Mouse (Mus musculus): ENCODE data around the gene Smcr8. TPM values are rescaled to one million over a fixed set of nuclear protein-coding genes. Genes with fewer than 3 reads are reported as not detected.
"Not testable (repeated sequence)": the region's sequence is repeated elsewhere in the genome, so short reads cannot be mapped to it uniquely, and the experiment has no call there.

The Smcr8 gene
- total RNA-seq, 2 experiments from 2014 or later = 32.9 to 34.1 TPM

DNA sequence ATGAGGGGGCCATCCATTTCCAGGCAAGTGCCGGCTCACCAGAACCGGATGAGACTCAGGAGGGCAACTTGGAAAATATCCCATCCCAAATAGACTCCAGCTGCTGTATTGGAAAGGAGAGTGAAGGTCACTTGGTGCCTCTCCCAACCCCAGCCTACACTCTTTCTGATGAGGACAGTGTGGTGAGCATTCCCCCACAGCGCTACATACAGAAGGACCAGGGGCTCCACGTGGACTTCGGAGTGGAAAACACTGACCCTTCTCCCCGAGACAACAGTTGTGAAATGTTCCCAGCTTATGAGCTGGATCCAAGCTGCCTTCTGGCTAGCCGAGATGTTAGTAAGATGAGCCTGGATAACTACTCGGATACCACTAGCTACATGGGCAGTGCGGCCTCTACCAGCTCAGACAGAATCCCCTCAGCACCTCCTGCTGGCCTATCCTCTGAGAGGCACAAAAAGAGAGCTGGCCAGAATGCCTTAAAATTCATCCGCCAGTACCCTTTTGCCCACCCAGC lies 2.4 kb downstream of the Smcr8 start:
- DNase-seq (ENCODE audit: low spot score in 2 of 2) = no peak

GRCm38 (mm10) chr11:60784179-60784922 lies 7.0 kb downstream of the Smcr8 start:
- DNase-seq (ENCODE audit: low spot score in 2 of 2) = no peak

DNA sequence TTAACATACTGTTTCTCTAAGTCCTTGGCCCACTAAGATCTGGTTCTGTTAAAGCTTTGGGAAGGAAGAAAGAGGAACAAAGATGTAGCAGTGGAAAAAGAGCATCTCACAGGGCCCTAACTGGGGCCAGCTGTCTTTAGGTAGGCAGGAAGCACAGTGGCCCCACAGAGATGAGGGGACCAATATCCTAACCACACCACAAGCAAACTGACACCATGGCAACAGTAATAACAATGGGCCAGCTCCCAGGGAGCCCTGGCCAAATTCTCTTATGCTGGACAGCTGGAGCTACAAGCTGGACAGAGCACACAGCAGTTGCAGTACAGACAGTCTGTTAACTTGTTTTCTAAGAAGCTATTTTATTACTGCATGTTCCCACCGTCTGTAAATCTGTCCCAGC lies 10.3 kb downstream of the Smcr8 start:
- DNase-seq (ENCODE audit: low spot score in 2 of 2) = peak; percentile 14 to 47

GRCm38 (mm10) chr11:60790472-60790871 lies 13.1 kb downstream of the Smcr8 start:
- DNase-seq (ENCODE audit: low spot score in 2 of 2) = no peak

GRCm38 (mm10) chr11:60796342-60796741 lies 19.0 kb downstream of the Smcr8 start:
- no peak for DNase-seq (ENCODE audit: low spot score in 2 of 2)

DNA sequence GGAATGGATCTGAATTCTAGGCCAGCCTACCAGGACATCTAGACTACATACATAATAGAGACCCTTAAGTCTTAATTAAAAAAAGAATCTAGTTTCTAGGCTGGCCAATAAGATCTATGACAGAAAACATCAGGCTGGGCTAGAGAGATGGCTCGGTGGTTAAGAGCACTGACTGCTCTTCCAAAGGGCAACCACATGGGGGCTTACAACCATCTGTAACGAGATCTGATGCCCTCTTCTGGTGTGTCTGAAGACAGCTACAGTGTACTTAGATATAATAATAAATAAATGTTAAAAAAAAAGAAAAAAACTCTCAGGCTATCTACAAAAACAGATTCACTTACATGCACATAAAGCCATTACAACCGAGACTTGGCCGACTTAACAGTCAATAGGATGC lies 22.7 kb downstream of the Smcr8 start:
- no peak for DNase-seq (ENCODE audit: low spot score in 2 of 2)

DNA sequence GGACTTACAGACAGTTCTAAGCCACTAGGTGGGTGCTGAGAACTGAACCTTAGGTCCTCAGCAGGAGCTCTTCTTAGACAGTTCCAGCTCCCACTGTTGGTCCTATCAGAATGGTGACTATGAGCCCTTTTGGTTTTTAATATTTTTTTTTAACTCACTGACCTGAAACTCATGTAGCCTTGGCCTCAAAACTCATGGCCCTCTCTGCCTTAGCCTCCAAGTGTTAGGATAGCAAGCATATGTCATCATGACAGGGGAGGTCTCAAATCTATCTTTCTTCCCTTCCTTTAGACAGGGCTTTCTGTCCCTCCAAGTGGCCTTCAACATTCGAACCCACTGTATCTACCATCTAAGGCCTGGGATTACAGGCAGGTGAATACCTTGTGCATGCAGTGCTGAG lies 23.6 kb downstream of the Smcr8 start:
- DNase-seq (ENCODE audit: low spot score in 2 of 2) = no peak

DNA sequence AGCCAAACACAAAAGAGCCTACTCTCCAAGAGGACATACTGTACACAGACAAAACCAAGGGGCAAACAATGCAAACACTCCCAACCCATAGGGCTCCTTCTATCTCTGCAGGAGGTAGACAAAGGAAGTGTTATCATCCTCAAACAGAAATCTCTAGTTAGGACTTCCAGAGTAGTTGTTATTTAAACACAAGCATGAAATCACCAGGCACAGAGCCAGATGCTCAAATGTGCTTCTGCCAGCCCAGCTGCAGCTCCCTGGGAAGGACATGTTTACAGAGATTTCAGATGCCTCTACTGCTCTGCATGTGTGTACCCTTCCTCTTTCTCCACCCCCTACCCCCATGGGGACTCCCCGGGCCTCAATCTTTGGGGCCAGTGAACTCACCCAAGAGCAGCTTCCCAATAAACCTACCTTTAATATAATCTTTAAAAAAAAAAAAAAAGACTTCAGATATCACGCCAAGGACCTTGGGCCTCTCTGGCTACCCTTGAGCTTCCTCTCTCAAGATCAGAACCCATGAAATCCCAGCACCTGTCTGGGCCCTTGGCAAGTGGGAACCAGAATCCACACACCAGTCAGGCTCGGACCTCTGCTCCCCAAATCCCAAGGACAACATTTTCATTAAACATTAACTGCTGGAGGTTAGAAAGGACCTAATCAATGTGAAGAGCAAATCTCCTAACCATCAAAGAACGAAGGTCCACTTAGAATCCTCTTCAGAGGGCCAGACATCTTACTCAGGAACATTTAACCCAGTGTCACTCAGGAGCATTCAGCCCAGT lies 31.2 kb downstream of the Smcr8 start:
- DNase-seq (ENCODE audit: low spot score in 2 of 2) = peak in 1 of 2 experiments; percentile 76

DNA sequence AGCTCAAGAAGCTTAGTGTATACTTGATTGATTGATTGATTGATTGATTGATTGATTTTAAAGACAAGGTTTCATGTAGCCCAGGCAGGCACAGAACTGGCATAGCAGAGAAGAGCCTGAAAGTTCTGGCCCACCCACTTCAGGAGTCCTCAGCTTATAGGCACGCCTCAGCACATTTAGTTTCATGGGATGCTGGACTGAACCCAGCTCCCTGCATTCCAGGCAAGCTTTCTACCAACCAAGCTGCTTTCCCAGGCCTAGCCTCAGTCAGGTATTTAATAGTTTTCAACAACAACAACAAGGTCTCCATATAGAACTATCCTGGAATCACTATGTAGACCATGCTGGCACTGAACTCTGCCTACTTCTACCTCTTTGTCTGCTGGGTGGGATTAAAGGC lies 32.2 kb downstream of the Smcr8 start:
- no peak for DNase-seq (ENCODE audit: low spot score in 2 of 2)

- DNase-seq (ENCODE audit: low spot score in 2 of 2) = no peak
These were observed 33.0 kb downstream of the Smcr8 start for GRCm38 (mm10) chr11:60810046-60810965.

DNA sequence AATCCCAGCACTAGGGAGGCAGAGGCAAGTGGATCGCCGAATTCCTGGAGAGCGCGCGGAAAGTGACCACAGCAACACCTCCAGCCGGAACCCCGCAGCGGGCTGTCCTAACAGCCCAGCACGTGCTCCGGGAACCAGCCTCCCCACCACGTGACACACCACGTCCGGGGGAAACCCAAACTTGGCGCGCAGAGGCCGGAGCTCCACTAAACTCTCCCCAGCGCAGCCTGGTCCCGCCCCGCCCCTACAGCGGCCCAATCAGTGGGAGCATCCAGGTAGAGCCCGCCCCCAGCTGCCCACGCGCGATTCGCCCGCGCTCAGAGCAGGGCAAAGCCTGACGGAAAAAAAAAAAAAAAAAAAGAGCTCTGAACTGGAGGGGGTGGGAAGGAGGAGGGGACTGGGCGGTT lies 33.7 kb downstream of the Smcr8 start:
- DNase-seq (ENCODE audit: low spot score in 2 of 2) = peak; percentile 88 to 93

DNA sequence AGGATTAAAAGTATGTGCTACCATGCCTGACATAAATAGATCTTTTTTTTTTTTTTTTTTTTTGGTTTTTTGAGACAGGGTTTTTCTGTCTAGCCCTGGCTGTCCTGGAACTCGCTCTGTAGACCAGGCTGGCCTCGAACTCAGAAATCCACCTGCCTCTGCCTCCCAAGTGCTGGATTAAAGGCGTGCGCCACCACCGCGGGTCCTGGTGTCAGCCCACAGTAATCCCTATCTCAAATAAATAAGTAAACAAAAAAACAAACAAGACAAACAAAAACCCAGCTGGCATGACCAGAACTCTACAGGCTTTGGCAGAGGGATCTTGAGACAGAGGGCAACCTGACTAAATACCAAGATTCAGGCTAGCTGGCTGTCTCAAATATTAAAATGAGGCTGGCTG lies 34.3 kb downstream of the Smcr8 start, which contains the start of gene Shmt1:
Gene Shmt1 (minus strand): TSS at position 101 of the 400 bp plus-strand sequence.
- not testable (repeated sequence) for DNase-seq (ENCODE audit: low spot score in 2 of 2)

DNA sequence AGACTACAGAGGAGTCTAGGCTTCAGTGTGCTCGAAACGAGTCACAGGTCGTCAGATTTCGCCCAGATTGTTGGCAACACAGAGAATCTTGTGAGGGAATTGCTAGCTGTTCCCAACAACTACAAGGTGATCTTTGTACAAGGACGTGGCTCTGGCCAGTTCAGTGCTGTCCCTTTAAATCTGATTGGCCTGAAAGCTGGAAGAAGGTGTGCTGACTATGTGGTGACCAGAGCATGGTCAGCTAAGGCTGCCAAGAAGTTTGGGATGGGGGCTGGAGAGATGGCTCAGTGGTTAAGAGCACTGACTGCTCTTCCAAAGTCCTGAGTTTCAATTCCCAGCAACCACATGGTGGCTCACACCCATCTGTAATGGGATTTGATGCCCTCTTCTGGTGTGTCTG lies 39.1 kb downstream of the Smcr8 start:
- DNase-seq (ENCODE audit: low spot score in 2 of 2) = no peak

GRCm38 (mm10) chr11:60823771-60824170 lies 46.4 kb downstream of the Smcr8 start:
- no peak for DNase-seq (ENCODE audit: low spot score in 2 of 2)

GRCm38 (mm10) chr11:60825191-60825590 lies 47.9 kb downstream of the Smcr8 start:
- DNase-seq (ENCODE audit: low spot score in 2 of 2) = no peak

GRCm38 (mm10) chr11:60826700-60827099 lies 49.4 kb downstream of the Smcr8 start:
- no peak for DNase-seq (ENCODE audit: low spot score in 2 of 2)

DNA sequence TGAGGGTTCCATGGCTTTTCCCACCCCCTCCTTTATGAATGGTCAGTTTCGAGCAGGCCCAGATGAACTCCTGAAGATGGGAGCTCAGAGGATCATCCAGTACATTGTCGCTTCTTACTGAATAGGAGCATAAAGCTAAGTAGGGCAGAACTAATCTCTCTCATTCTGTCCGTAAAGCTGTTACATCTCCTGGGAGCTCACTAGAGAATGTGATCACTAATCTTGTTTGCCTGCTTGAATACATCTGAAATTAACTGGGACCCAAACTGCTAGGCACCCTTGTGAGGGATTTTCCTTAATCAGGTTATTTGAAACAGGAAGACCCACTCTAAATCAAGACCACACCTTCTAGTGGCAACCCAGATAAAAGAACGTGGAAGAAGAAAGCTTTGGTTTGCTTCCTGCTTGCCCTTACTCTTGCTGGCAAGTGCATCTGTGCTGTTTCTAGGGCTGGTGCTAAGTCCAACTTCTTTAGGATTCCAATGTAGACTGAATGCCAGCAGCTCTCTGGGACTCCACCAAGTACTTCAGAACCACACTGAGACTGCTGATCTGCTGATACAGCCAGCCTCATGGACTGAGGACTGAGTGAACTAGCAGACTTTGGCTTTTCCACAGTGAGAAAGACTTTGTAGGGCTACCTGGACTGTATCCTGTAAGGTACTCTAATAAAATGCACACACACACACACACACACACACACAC lies 50.1 kb downstream of the Smcr8 start:
- DNase-seq (ENCODE audit: low spot score in 2 of 2) = no peak

DNA sequence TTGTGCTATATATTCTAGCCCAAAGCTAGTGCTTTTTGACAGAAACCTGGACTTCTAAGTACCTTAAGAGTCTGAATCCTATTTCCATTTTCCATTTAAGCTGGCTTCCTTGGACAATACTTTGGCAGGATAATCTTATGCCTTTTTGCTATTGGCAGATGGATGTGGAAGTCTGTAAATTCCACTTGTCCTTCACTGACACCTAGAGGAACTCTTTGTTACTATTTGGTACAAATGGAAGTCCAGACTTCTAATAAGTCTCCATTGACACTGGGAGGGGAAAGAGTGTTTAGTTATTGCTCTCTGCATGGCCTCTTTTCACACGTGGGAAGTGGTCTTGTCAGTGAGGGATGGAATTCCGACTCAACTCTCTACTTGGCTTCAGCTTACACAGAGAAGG lies 51.6 kb downstream of the Smcr8 start:
- DNase-seq (ENCODE audit: low spot score in 2 of 2) = no peak

DNA sequence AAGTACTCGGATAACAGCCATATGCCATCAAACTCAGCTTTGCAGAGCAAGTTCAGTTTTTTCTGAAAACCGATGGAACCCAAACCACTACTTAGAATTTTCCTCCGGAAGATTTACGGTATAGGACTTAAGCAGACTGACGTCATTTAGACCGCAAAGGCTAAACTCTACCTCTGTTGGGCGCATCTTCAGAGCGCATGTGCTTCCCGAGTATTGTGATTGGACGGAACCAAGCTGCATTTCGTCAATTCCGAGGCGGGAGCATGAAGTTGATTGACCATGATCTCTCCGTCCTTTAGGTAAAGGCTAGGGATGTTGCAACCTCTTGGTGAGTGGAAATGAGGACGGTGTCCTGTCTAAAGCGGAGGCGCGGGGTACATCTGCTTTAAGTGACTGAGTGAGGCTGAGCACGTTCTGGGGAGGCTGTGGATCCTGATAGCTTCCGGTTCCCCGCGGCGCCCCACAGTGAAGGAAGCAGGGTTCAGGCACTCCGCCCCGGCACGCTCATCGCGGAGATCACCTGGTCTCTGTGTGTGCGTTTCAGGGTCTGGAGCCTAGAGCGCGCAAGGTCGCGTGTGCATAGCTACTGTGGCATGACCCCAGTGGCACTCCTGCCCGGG lies 53.2 kb downstream of the Smcr8 start, which contains the start of gene Dhrs7b:
Gene Dhrs7b (plus strand): TSS at position 199 of the 620 bp plus-strand sequence.
- peak; percentile 88 to 95 for DNase-seq (ENCODE audit: low spot score in 2 of 2)

- DNase-seq (ENCODE audit: low spot score in 2 of 2) = no peak
These were observed 59.6 kb downstream of the Smcr8 start for GRCm38 (mm10) chr11:60836897-60837296.

All from layer of hippocampus, adult 18-20 months (tissue).